Mouse (Mus musculus): ENCODE results near the gene Nmnat3.

GRCm38 (mm10) chr9:98289665-98290064, 2.4 kb downstream of the Nmnat3 start:
- TF ChIP-seq CTCF (IDR thresholded peaks at IDR 0.05; ENCODE audit: extremely low read depth, insufficient read depth, insufficient read length, insufficient replicate concordance) (no peak), POLR2A (IDR thresholded peaks at IDR 0.05; ENCODE audit: low read depth, low read length) (no peak)

Measured in spleen, adult 2 months (tissue).